Mouse (Mus musculus): ENCODE measurements around the gene Nptx2.

Gene Nptx2

GRCm38 (mm10) chr5:144585100-144585499 is 39.4 kb downstream of the Nptx2 start:
- DNase-seq: no peak

DNA sequence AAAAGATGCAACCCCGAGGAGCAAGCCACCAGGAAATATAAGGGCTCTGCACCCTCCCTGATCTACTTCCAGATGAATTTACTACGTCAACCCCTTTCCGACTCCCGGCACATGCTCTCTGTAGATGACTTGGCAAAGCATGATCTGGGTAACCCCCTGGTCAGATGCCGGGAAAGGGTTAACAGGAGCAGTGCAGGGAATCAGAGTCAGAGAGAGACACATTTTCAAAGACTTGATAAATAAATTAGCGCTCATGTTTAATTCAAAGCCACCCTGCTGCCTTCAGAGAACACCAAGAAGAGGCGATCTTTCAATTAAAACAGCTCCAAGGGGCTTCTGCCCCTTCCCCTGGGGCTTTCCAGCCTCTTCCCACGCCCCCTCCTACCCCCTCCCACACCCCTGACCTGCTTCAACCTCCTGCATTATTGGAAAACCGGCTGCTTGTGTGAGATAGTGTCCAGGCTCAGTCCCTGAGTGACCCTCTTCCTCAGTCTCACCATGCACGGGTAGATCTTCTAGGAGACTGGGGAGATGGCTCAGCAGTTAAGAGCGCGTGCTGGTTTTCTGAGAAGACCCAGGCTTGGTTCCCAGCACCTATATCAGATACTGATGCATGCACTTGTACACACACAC is 45.7 kb downstream of the Nptx2 start:
- DNase-seq: no peak

DNA sequence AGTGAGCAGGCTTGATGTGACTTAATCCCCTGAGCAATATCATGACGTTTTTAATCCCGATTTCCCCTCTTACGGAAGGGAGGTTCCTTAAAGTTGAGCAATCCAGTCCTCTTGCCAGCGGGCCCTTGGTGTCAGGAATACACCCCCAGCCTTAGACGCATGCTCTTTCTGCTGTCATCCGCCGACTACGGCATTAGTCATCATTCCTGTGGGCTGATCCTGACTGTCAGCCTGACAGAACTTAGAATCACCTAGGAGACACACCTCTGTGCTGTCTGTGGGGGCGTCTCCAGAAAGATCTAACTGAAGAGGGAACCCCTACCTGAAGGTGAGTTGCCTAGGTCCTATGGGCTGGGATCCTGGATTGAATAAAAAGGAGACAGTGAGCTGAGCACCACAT is 49.1 kb downstream of the Nptx2 start:
- DNase-seq: no peak
